Mouse (Mus musculus) embryonic facial prominence, embryonic 11.5 days (tissue): ENCODE measurements at regions not wholly inside any gene's neighbourhood (a gene's known extent, or its start where the extent isn't known, plus 50 kb on each side); places are given as distances from the start of the nearest gene placed in this dataset.
"Not testable (repeated sequence)": the region's sequence is repeated elsewhere in the genome, so short reads cannot be mapped to it uniquely, and the experiment has no call there.

ENCODE experiments used
- ATAC-seq: fragments of 200-750 bp; cut with Nextera tagmentation; replicated peaks from 2 replicates; pipeline ENCODE4 v1.8.0; 2017; ENCODE audit warnings: low read depth; ENCODE audit not compliant: insufficient number of reproducible peaks, low FRiP score, low TSS enrichment
- DNase-seq: peaks from one replicate; pipeline ENCODE4 v3.0.0-alpha.2; 2015; ENCODE audit warnings: low spot score
- H3K27ac ChIP-seq: fragments of 300-500 bp; sonication (generic); replicated peaks from 2 replicates; pipeline ENCODE4 v1.5.1; 2014; ENCODE audit warnings: mild to moderate bottlenecking, low read depth, low read length, control low read depth
- H3K27me3 ChIP-seq: fragments of 300-500 bp; sonication (generic); 2 replicates; pipeline ENCODE4 v1.6.1; 2014; ENCODE audit warnings: mild to moderate bottlenecking, low read length, moderate library complexity, mixed read lengths; ENCODE audit not compliant: control insufficient read depth, insufficient read depth
- H3K36me3 ChIP-seq: fragments of 300-500 bp; sonication (generic); replicated peaks from 2 replicates; pipeline ENCODE4 v1.6.1; 2014; ENCODE audit warnings: low read depth, mild to moderate bottlenecking, low read length, moderate library complexity, mixed read lengths; ENCODE audit not compliant: control insufficient read depth, insufficient read depth
- H3K4me1 ChIP-seq: fragments of 300-500 bp; sonication (generic); 2 replicates; pipeline ENCODE4 v1.6.1; 2014; ENCODE audit warnings: low read length, mixed read lengths; ENCODE audit not compliant: control insufficient read depth, insufficient read depth
- H3K4me2 ChIP-seq: fragments of 300-500 bp; sonication (generic); 2 replicates; pipeline ENCODE4 v1.6.1; 2014; ENCODE audit warnings: low read depth, mild to moderate bottlenecking, control low read depth, low read length, moderate library complexity
- H3K4me3 ChIP-seq: fragments of 300-500 bp; sonication (generic); 2 replicates; pipeline ENCODE4 v1.5.1; 2014; ENCODE audit warnings: low read depth, low read length, control low read depth
- H3K9ac ChIP-seq: fragments of 300-500 bp; sonication (generic); replicated peaks from 2 replicates; pipeline ENCODE4 v1.6.1; 2014; ENCODE audit warnings: mild to moderate bottlenecking, control low read depth, low read length
- H3K9me3 ChIP-seq: fragments of 300-500 bp; sonication (generic); replicated peaks from 2 replicates; pipeline ENCODE4 v1.6.1; 2016; ENCODE audit warnings: mild to moderate bottlenecking, low read length, inconsistent platforms, mixed read lengths; ENCODE audit not compliant: control insufficient read depth
- WGBS: fragments of 180-500 bp; shearing (Covaris S2); extraction: QIAGEN DNeasy Blood & Tissue Kit; methylation state at CpG from one replicate; pipeline ENCODE4 v1.1.7; 2014; 5-methylcytosine and 5-hydroxymethylcytosine counted together

DNA sequence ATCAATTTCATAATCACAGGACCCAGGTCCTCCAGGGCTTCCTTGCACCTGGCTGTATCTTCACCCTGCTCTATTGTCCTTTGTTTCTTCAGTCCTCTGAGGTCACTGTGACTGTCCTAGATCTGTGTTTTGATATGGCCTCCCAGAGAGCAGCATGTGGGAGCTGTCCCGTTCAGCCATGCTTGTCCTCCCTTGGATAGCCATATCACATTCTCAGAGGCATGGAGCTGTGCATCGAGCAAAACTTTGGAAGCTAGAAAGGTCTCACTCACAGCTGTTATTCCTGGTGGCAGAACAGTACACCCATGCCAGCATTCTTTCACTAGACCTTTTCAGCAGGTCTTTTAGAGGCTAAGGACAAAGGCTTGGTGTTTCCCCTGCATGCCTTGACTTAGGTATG is 91.5 kb upstream of the Syn3 start:
- H3K4me1 ChIP-seq, H3K4me3 ChIP-seq, H3K27ac ChIP-seq, ATAC-seq, DNase-seq, H3K36me3 ChIP-seq, H3K9ac ChIP-seq, H3K27me3 ChIP-seq, H3K9me3 ChIP-seq, H3K4me2 ChIP-seq: not testable (repeated sequence)
- WGBS, result 89% methylated on average over 1 of the region's 2 CpGs

DNA sequence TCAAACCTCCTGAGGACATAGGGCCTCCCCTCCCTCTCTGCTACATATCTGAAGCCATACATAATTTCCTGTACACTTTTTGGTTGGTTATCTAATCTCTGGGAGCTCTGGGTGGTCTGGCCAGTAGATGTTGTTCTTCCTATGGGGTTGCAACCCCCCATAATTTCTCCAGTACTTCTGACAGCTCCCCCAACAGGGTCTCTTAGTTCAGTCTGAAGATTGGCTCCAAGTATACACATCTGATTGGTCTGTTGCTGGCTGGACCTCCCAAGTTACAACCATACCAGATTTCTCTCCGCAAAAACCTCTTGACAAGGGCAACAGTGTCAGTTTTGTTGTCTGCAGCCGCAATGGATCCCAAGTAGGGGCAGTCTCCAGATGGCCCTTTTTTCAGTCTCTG is 68.2 kb upstream of the Syn3 start:
- not testable (repeated sequence) for H3K4me2 ChIP-seq, H3K27me3 ChIP-seq, H3K9ac ChIP-seq, ATAC-seq, H3K9me3 ChIP-seq, H3K4me1 ChIP-seq, H3K4me3 ChIP-seq, H3K27ac ChIP-seq, H3K36me3 ChIP-seq, DNase-seq
- 73% methylated on average over 2 of the region's 2 CpGs for WGBS

DNA sequence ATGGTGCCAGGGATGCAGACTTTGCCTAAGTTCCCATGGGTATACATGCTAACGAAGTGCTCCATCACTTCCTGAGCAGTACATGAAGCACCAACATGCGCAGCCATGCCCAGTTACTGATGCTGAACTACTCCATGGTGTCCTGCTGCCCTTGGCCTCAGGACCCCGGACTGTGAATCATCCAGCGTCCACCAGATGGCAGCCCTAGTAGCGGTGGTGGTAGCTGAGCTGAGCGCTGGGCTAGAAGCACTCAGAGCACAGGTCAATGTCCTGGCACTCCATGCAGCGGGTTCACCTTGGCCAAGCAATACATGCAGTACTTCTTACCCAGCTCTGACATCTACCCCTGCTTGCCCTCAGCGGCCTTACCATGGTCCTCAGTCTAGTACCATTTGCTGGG is 57.1 kb upstream of the Syn3 start:
- ATAC-seq (no peak), DNase-seq (peak; percentile 4)
- Histone ChIP-seq H3K9ac (no peak overlapping the region), H3K4me2 (no peak overlapping the region), H3K4me3 (no peak overlapping the region), H3K36me3 (no peaks in the 10 kb centered on the region), H3K4me1 (no peaks in the 10 kb centered on the region), H3K27ac (no peak overlapping the region), H3K27me3 (no peaks in the 10 kb centered on the region), H3K9me3 (no peaks in the 10 kb centered on the region)
- 64% methylated on average over 8 of the region's 8 CpGs for WGBS
